Mouse (Mus musculus): ENCODE results near the gene Hnrnpul2.

Hnrnpul2 gene

GRCm38 (mm10) chr19:8852236-8852928 lies 32.6 kb downstream of the Hnrnpul2 start:
- WGBS: 40% methylated on average over 10 of the region's 10 CpGs

- 36% methylated on average over 3 of the region's 3 CpGs for WGBS
Measured at GRCm38 (mm10) chr19:8853117-8853516, 33.3 kb downstream of the Hnrnpul2 start.

- WGBS: 35% methylated on average over 4 of the region's 4 CpGs
Measured at GRCm38 (mm10) chr19:8857689-8858088, 37.9 kb downstream of the Hnrnpul2 start.

- 6% methylated on average over 1 of the region's 1 CpGs for WGBS
Measured at GRCm38 (mm10) chr19:8859018-8859417, 39.2 kb downstream of the Hnrnpul2 start.

- 52% methylated on average over 6 of the region's 6 CpGs for WGBS
Measured at GRCm38 (mm10) chr19:8864265-8864664, 44.5 kb downstream of the Hnrnpul2 start.

GRCm38 (mm10) chr19:8870381-8870780 lies 50.6 kb downstream of the Hnrnpul2 start:
- 77% methylated on average over 3 of the region's 3 CpGs for WGBS

- WGBS: 30% methylated on average over 9 of the region's 9 CpGs
Measured at GRCm38 (mm10) chr19:8870838-8871237, 51.0 kb downstream of the Hnrnpul2 start.

GRCm38 (mm10) chr19:8871267-8872186 lies 51.7 kb downstream of the Hnrnpul2 start, which contains the start of gene Ubxn1:
Ubxn1 (plus strand) TSS chr19:8871496.
- 1% methylated on average over 59 of the region's 59 CpGs for WGBS

GRCm38 (mm10) chr19:8872266-8872840 lies 52.5 kb downstream of the Hnrnpul2 start:
- WGBS: 66% methylated on average over 10 of the region's 10 CpGs

GRCm38 (mm10) chr19:8875031-8875430 lies 55.2 kb downstream of the Hnrnpul2 start:
- WGBS: 90% methylated on average over 7 of the region's 7 CpGs

GRCm38 (mm10) chr19:8880311-8881033 lies 60.7 kb downstream of the Hnrnpul2 start, which contains the start of gene Uqcc3:
Uqcc3 (minus strand) TSS chr19:8880923.
- under 1% methylated on average over 42 of the region's 42 CpGs for WGBS

GRCm38 (mm10) chr19:8881034-8881392 lies 61.2 kb downstream of the Hnrnpul2 start:
- WGBS: 2% methylated on average over 3 of the region's 3 CpGs

GRCm38 (mm10) chr19:8883616-8884015 lies 63.8 kb downstream of the Hnrnpul2 start, which contains the start of the genes Lbhd1 and Gm49403:
Lbhd1 (plus strand) TSS chr19:8883732.
Gm49403 (plus strand) TSS chr19:8883930.
- 75% methylated on average over 3 of the region's 3 CpGs for WGBS
